Mouse (Mus musculus) T-helper 17 cell (primary cell): ENCODE measurements around the gene Fscn2.

ENCODE experiments used
- in situ Hi-C, 2 experiments: fragments of 300-600 bp; cut with MboI, MseI; formaldehyde crosslinking; loops; 1 replicate in 1 of 2; 2 replicates in 1 of 2; pipeline ENCODE4 v1.15.1; 2025; ENCODE audit warnings: high pct_unique_total_duplicates in 2 of 2

Gene Fscn2

DNA sequence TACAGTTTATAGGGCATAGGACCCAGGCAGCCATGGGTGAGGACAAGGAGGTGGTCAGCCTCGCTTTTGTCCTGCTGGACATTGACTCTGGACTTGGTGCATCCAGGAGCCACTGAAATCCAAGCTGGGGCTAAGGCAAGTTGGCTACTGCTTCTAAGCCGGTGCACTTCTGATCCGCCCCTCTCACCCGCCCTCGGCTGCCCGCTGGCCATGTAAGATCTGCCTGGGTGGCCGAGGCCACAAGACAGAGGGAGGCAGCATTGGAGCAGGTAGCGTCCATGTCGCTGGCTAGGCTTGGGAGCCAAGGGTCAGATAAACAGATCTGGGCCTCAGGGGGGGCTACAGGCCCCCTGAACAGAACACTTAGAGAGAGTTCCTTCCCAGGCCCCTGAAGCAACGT is at the start of gene Fscn2:
Gene Fscn2, plus strand, starts transcription at position 240 of the 400 bp plus-strand sequence.
- in situ Hi-C loops: no loop called here

DNA sequence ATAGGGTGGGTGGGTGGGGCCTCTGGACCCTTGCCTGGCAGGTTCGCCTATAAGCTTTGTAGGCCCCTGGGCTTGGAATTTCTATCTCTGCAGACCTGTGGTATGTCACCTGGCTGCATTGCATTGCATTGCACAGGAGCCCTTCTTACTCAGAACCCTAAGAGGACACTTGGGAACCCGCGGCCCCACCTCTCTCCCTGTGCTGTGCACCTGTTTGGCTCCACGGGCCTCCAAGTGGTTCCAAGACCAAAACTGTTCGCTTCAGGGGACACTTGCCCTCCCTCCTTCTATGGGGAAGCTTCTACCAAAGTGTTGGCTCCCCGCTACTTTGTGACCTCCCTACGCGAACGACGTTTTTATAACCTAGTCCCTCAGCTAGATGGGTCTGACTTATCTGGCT is 49.8 kb upstream of the Fscn2 start:
- in situ Hi-C loops: no loop called here

DNA sequence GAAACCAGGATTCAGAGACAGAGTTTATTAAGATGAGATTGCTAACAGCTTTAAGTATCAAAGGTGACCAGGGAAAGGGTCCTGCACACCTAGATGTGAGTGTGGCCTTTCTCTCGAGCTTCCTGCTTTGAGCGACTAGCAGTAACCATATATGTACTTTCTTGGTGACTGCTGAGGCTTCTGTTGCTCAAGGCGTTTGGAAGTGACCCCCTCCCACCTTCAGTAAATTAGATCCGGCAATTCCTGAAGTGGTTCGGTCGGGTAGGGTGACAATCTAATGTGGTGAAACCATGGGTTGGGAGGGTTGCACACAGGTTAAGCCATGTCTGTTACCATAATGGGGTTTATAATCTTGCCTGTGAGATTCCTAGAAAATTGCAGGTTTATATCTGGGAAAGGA is 49.3 kb upstream of the Fscn2 start:
- in situ Hi-C loops: no loop called here

DNA sequence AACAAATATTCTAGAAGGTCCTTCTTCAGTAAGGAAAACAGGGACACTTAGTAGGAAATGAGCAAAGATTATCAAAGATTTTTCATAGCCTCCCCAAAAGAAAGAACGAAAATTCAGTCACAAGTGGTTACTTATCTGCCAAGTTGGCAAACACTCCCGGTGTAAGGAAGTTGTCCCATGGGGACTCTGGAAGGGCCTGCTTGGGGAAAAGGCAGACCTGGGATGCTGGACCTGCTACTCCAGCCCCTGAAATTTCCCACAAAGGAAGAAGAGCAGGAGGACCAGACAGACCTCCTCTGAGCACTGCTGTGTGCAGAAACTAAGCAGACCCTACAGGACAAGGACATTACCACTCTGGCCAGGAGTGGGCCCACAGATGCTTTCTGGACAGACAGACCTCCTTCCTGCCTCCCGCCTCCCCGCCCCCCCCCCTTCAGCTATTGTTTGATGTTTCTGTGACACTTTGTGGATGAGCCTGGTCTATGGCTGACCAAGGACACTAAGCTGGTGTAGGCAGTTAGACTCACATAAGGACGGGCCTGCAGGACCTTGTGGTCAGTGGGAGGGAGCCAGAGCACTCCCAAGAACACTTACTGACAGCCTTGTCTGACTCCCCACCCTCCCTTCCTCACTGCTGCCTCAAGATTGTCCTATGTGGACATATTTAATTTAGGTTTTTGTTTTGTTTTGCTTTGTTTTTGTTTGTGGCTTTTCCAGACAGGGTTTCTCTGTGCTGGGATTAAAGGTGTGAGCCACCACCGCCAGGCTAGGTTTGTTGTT is 47.2 kb upstream of the Fscn2 start:
- in situ Hi-C loops: no loop called here

DNA sequence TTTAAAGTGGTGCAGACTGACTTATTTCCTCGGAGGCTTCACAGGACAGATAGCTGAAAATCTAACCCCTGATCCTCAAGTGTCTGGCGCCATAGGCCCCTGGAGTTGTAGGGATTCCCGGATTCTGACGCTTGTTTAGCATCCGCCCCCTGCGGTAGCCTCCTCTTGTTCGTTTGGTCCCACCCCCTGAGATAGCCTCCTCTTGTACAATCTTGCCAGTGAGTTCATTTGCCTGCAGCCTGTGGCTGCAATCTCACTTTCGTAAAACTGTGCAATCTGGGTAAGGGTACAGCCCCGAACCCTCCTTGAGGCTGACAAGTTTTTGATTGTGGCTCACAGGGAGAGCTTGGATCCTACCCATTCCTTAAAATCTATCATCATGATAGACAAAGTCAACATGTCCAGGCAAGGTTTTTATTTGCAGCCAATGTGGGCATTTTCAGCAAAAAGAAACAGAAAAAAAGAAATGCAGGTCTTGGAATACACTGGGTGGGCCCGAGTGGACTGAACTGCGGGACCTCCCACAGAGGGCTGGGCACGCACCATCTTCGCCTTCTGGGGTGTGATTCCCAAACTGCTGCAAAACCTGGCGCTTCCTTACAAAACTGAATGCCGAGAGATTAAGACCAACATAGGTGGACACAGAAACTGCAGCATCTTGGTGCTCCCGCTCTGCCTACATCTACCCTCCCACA is 46.5 kb upstream of the Fscn2 start:
- in situ Hi-C loops: no loop called here

DNA sequence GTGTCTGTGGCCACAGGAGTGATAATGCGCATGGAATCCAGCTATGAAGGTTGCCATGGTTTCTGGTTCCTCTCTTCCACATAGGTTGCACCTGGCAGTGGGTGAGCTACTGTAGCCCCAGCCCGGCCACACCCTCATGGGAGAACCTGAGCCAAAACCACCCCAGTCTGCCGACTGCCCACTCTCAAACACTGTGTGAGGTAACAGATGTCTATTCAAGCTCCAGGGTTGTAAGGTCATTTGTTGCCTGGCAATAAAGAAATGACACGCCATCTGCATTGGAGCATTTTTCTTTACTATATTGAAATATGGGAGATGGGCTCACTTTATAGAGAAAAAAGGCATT is 45.9 kb upstream of the Fscn2 start:
- in situ Hi-C loops: no loop called here

DNA sequence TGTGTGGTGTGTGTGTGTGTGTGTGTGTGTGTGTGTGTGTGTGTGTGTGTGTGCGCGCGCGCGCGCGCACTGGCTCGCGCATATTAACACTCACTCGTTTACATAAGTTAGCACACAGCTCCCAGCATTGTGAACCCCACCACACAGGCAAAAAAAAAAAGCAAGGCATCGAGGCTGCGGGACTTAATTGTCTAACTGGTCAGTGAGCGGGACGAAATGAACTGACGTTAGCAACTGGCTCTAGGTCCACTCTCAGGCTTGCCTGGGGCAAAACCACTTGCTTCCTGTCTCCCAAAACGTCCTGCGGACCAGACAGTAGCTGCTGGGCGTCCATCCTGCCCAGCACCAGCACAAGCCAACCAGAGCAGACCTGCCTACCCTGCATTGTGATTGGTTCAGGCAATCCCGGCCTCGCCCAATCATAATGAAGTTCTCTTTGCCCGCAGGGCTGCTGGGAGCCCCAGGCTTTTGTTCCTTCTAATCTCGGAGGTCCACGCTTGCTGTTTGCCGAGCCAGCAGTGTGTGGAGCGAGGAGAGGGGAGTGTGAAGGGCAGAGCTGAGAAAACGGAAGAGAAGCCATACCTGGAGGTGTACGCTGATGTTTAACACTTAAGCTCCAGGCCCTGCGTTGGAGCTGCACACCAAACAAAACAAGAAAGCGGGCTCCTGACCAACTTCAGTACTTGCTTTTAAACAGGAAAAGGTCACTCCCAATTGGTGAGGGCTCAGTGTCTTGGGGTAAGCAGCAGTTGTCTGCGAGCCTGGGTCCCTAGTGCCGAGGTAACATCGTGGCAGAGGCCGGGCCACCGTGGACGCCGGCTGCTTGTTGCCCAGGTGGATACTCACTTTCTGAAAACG is 45.3 kb upstream of the Fscn2 start:
- in situ Hi-C loops: no loop called here

DNA sequence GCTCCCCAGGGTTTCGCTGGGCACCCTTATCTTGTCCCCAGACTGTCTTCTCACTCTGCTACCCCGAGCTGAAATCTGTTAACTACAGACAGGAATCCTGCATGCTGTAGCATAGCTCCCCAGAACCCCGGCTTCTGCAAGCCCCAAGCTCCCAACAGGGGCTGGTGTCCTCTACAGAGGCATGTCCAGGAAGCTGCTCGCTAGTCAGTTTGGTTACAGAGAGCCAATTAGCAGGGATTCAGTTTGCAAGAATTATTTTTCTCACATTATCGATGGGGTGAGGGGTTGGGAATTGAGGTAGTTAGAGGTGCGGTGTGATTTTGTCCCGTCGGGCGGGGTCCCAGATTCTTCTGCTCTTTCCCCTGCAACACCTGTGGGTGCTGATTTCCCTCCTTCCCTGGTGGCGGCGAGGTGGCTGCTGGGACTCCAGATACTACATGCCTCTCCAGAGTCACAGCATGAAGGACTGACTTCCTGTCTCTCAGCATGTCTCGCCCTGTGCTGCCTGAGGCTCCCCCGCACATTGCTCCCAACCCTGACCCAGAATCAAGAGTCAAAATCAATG is 44.6 kb upstream of the Fscn2 start:
- in situ Hi-C loops: no loop called here

DNA sequence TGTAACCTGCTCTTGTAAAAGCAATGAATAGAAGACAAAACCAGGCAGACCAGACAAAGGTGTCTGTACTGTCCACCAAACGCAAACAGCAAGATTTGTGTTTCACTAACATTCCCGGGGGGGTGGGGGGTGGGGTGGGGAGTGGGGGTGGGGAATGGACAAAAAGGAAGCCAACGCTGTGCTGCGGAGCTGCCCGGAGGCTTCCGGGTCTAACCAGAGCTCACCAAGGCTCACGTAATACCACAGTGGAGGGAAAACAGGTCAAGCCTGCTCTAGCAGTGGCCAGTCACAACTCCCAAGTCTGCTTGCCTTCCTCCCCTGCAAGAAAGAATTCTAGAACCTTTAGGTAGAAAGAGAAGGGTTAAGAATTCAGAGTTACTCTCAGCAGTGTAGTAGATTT is 43.9 kb upstream of the Fscn2 start:
- in situ Hi-C loops: no loop called here

DNA sequence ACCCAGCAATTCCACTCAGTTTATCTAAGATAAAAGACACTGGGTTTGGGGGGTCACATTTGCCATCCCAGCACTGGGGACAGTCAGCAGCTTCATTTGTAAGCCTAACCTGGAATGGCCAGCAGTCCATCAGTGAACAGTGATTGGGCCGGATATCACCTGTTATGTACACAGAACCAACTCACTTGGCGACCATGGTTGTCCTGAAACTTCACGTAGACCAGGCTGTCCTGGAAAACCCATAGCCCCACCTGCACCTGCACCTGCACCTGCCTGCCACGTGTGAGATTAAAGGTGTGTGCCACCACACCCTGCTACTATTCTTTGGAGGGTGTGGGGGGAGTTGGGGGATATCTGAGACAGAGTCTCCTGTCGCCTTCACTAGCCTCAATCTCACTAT is 42.0 kb upstream of the Fscn2 start:
- in situ Hi-C loops: no loop called here

DNA sequence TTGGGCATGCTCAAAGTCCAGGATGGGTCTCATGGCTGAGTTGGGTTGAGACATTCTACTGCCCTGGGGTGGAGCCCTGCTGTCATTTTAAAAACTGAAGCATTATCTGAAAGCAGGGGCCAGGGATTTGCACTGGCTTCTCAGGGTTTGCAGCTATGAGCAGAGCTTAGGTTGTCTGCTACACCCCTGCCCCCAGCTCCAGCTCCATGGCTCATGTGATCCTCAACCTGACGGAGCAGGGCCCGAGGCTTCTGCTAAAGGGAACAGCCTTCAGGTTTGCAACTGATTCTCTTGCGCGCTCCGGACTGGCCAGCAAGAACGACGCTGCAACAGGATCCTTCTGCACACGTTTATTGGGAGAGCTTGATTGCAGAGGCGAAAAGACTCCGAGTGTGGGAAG is 41.2 kb upstream of the Fscn2 start:
- in situ Hi-C loops: no loop called here

DNA sequence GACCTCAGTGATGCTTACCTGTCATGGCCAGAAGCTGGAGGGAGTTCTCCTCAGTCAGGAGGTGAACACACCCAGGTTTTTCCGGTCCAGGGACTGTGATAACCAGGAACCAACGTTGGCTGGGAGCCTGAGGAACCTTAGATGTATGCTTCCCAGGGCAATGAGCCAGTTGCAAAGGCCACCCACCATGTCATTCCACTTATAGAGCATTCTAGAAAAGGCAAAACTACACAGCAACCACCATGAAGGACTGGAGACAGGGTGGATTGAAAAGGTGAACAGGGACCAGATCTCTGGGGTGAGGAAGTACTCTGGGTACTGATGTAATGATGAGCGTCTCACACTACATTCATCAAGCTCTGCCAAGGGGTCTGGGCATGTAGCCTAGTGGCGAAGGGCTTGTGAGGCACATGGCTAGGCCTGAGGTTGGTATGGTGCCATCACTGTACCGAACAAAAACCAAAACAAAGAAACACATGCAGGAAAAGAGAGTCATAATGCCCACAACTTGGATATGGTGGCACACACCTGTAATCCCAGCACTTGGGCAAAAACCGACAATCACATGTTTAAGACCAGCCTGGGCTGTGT is 25.8 kb upstream of the Fscn2 start:
- in situ Hi-C loops: no loop called here

DNA sequence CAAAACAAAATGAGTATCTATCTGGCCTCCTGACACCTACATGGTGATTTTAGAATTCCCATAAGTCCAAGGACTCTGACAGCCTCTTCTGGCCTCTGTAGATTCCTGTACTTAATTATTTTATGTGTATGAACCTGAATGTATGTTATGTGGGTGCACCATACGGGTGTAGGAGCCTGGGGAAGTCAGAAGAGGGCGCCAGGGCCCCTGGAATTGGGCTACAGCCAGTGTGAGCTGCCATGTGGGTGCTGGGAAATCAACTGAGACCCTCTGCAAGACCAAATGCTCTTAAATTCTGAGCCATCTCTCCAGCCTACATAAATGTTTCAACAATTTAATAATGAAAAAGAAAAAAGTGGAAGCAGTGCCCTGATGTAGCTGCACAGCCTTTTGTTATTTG is 23.9 kb upstream of the Fscn2 start:
- in situ Hi-C loops: no loop called here

DNA sequence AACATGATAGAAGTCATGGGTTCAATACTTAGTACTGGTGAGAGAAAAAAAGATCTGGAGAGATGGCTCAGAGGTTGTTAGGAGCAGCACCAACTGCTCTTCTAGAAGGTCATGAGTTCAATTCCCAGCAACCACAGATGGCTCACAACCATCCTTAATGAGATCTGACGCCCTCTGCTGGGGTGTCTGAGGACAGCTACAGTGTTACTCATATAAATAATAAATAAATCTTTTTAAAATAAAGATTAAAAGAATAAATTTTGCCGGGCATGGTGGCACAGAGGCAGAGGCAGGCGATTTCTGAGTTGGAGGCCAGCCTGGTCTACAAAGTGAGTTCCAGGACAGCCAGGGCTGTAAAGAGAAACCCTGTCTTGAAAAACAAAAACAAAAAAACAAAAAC is 22.5 kb upstream of the Fscn2 start:
- in situ Hi-C loops: no loop called here

DNA sequence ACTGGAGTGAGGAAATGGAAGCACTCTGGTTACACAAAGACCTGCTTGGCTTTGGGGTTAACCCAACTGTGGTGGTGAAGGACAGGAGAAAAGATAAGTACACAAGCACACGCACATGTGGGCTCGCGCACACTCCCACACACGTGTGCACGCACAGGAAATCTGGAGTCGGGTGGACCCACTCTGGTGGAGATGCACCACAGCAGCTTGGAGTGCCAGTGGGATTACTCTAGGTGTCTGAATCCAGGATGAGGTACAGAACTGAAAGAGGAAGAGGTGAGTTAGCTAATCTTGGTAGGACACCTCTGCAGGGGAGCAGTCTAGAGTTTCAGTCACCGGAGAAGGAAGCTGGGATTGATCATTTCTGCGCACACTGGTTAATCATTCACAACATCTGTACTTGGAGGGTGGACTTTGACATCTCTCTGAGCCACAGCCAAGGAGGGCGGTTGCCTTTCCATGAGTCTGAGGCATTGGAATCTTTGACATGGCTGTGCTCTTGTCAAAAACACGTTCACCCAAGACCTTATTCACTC is 21.3 kb upstream of the Fscn2 start:
- in situ Hi-C loops: no loop called here

DNA sequence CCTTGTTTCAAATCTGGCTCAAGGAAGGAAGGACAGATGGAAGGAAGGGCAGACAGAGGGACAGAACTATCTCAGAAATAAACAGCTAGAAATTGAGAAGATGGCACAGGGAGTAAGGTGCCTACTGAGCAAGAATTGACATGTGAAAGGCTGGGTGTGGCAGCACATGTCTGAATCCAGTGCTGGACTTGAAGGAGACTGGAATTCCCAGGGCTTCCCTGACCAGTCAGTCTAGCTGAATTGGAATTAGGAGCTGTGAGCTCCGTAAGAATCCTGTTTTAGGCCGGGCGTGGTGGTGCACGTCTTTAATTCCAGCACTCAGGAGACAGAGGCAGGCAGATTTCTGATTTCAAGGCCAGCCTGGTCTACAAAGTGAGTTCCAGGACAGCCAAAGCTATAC is 19.7 kb upstream of the Fscn2 start:
- in situ Hi-C loops: no loop called here

DNA sequence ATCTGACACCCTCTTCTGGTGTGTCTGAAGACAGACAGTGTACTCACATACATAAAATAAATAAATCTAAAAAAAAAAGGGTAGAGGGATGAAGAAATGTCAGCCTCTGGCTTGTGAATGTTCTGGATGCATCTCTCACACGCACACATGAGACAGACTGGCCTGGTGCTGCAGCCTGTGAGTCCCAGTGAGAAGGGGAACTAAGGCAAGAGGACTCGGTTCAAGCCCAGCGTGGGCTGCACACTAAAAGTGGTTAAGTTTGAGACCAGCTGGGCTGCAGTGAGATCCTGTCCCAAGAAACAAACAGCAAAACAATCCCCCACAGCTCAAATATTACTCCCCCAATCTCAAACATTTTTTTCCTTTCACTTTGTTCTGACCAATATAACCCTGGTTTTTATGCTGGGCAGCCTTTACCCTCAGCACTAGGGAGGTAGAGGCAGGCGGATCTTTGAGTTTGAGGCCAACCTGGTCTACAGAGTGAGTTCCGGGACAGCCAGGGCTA is 18.6 kb upstream of the Fscn2 start:
- in situ Hi-C loops: no loop called here

DNA sequence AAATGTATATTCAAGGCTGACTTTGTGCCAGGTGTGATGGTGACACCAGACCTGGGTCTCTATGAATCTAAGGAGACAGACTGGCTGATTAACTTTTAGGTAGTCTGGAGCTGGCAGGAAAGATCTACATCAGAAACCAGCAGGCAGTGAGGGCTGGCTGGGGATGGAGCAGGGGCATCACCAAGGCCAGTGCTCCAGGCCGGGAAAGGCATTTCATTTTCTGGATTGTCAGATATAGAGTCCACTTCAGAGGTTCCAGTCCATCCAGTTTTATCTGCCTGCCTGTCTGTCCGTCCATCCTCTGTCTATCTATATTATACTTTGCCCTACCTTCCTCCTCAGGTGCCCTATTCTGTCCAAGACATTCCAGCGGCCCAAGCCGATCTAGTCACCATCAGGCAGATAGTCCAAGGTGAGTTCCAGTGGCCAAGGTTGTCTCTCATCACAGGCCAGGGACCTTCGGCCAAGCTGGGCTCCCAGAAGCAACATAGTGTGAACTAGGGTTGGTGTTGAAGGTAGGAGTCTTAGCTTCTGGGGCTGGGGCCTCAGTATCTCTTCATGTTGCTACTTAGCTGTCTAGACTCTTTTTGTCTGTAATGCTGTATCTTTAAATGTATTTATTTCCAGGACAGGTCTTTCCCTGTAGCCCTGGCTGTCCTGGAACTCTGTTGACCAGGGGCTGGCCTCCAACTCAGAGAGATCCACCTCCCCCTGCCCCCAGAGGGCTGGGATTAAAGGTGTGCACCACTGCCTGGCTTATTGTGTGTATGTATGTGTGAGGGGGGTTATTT is 17.6 kb upstream of the Fscn2 start:
- in situ Hi-C loops: no loop called here

DNA sequence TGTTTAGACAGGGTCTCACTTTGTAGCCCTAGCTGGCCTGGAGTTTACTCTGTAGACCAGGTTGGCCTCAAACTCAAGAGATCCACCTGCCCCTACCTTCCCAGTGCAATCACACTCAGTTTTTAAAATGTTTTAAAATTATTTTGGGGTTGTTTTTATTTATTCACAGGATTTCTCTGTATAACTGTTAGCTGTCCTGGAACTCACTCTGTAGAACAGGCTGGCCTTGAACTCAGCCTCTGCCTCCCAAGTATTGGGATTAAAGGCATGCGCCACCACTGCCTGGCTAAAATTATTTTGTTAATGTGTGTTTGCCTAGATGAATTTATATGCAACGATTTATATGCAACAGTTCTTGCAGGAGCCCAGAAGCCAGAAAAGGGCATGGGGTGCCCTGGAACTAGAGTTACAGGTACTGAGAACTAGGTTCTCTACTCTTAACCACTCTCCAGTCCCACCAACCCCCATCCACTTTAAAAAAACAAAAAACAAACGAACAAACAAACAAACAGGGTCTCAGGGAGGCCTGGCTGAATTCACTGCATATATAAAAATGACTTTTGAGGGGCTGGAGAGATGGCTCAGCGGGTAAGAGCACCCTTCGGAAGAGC is 16.9 kb upstream of the Fscn2 start:
- in situ Hi-C loops: no loop called here

DNA sequence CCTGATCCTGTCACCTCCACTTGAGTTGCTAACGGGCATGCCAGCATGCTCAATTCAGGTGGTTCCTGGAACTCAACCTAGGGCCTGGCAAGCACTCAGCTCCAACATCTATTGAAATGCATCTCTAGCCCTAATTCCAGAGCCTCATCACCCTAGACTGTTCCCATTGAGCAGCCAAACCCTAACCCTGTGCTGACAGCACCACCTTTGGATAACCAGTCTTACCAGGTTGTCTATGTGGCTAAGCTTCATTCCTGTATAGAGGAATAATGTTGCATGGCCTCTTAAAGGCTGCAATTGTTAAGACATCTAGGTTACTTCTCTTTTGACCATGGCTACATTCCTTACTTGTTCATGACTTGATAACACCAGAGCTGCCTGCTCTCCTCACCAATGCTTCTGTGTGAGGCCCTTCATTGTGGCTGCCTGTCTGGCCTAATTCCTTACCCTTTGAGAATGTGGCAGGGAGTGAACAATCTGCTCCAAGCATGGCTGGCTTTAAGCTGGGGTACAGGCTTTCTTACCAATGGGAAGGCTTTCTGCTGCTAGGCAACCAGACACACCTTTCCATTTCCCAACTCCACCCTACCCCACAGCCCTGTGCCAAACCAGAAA is 16.2 kb upstream of the Fscn2 start:
- in situ Hi-C loops: no loop called here
